Mouse (Mus musculus) MEL (cell line): ENCODE data around the gene Spryd7. TPM values are rescaled to one million over a fixed set of nuclear protein-coding genes. Genes with fewer than 3 reads are reported as not detected.
"Not testable (repeated sequence)": the region's sequence is repeated elsewhere in the genome, so short reads cannot be mapped to it uniquely, and the experiment has no call there.

Source experiments
- DNase-seq: peaks from one replicate; pipeline ENCODE4 v3.0.0; 2011; ENCODE audit warnings: low read depth, low spot score
- H3K27ac ChIP-seq: 2 replicates; pipeline ENCODE4 v1.5.1; 2012; ENCODE audit warnings: low read depth, mild to moderate bottlenecking, control low read depth, low read length, moderate library complexity; ENCODE audit not compliant: control insufficient read depth
- H3K27me3 ChIP-seq, 2 experiments: fragments of 150-350 bp in 1 of 2; sonication (generic) in 1 of 2; 2 replicates each; pipeline ENCODE4 v1.6.1; 2012; ENCODE audit warnings: low read length in 2 of 2, mild to moderate bottlenecking in 2 of 2, improper control_type of control experiment in 1 of 2, moderate library complexity in 1 of 2; ENCODE audit not compliant: insufficient read depth in 2 of 2, control insufficient read depth in 1 of 2
- H3K36me3 ChIP-seq, 2 experiments: 2 replicates each; pipeline ENCODE4 v1.6.1; 2012 to 2014; ENCODE audit warnings: low read length in 2 of 2, improper control_type of control experiment in 1 of 2, inconsistent platforms in 1 of 2, mild to moderate bottlenecking in 1 of 2; ENCODE audit not compliant: insufficient read depth in 2 of 2, control insufficient read depth in 1 of 2
- H3K4me1 ChIP-seq, 2 experiments: fragments of 150-350 bp in 1 of 2; sonication (generic) in 1 of 2; 2 replicates each; pipeline ENCODE4 v1.6.1; 2012; ENCODE audit warnings: low read length in 2 of 2, improper control_type of control experiment in 1 of 2, mild to moderate bottlenecking in 1 of 2; ENCODE audit not compliant: insufficient read depth in 2 of 2, control insufficient read depth in 1 of 2
- H3K4me3 ChIP-seq, 2 experiments: fragments of 150-350 bp in 1 of 2; sonication (generic) in 1 of 2; 2 replicates each; pipeline ENCODE4 v1.5.1; 2012; ENCODE audit warnings: low read depth in 2 of 2, low read length in 2 of 2, mild to moderate bottlenecking in 2 of 2, moderate library complexity in 2 of 2, control low read depth in 1 of 2, improper control_type of control experiment in 1 of 2; ENCODE audit not compliant: control insufficient read depth in 1 of 2, insufficient read depth in 1 of 2
- H3K79me2 ChIP-seq: 2 replicates; pipeline ENCODE4 v1.6.1; 2012; ENCODE audit warnings: mild to moderate bottlenecking, low read length, moderate library complexity; ENCODE audit not compliant: control insufficient read depth, poor library complexity, insufficient read depth
- H3K9ac ChIP-seq: 2 replicates; pipeline ENCODE4 v1.6.1; 2012; ENCODE audit warnings: low read depth, mild to moderate bottlenecking, control low read depth, low read length, moderate library complexity; ENCODE audit not compliant: control insufficient read depth, poor library complexity, severe bottlenecking
- H3K9me3 ChIP-seq: fragments of 150-350 bp; sonication (generic); replicated peaks from 2 replicates; pipeline ENCODE4 v1.6.1; 2012; ENCODE audit warnings: mild to moderate bottlenecking, low read length, improper control_type of control experiment, moderate library complexity; ENCODE audit not compliant: insufficient read depth
- CTCF ChIP-seq, 3 experiments: IDR thresholded peaks in 2 of 3; conservative IDR thresholded peaks in 1 of 3; 2 replicates each; pipeline ENCODE4 v1.5.1; 2011 to 2012; ENCODE audit warnings: low read length in 3 of 3, low read depth in 2 of 3, mild to moderate bottlenecking in 2 of 3, improper control_type of control experiment in 1 of 3, inconsistent platforms in 1 of 3, mixed read lengths in 1 of 3, moderate library complexity in 1 of 3; ENCODE audit not compliant: control insufficient read depth in 1 of 3, insufficient read depth in 1 of 3, poor library complexity in 1 of 3, severe bottlenecking in 1 of 3
- EP300 ChIP-seq, 2 experiments: IDR thresholded peaks; 2 replicates each; pipeline ENCODE4 v1.6.1; 2011; ENCODE audit warnings: improper control_type of control experiment in 2 of 2, low read length in 2 of 2, low read depth in 1 of 2, mild to moderate bottlenecking in 1 of 2
- ETS1 ChIP-seq: IDR thresholded peaks from 2 replicates; pipeline ENCODE4 v1.6.1; 2012; ENCODE audit warnings: low read depth, mild to moderate bottlenecking, inconsistent platforms, low read length, improper control_type of control experiment, moderate library complexity
- MEF2A ChIP-seq: IDR thresholded peaks from 2 replicates; pipeline ENCODE4 v1.6.1; 2014; ENCODE audit warnings: low read depth, mild to moderate bottlenecking, inconsistent platforms, low read length, improper control_type of control experiment; ENCODE audit not compliant: poor library complexity, insufficient replicate concordance, severe bottlenecking; ENCODE audit errors: extremely low read depth
- MYB ChIP-seq: IDR thresholded peaks from 2 replicates; pipeline ENCODE4 v1.6.1; 2011; ENCODE audit warnings: mild to moderate bottlenecking, low read depth, low read length, improper control_type of control experiment
- RAD21 ChIP-seq: IDR thresholded peaks from 2 replicates; pipeline ENCODE4 v1.6.1; 2011; ENCODE audit warnings: mild to moderate bottlenecking, low read depth, low read length, improper control_type of control experiment
- SIN3A ChIP-seq: IDR thresholded peaks from 2 replicates; pipeline ENCODE4 v1.6.1; 2012; ENCODE audit warnings: low read length, improper control_type of control experiment, inconsistent platforms
- TBP ChIP-seq: IDR thresholded peaks from 2 replicates; pipeline ENCODE4 v1.8.0; 2011; ENCODE audit warnings: low read depth, low read length, improper control_type of control experiment
- TCF12 ChIP-seq: IDR thresholded peaks from 2 replicates; pipeline ENCODE4 v1.6.1; 2014; ENCODE audit warnings: low read depth, mild to moderate bottlenecking, inconsistent platforms, low read length, improper control_type of control experiment, moderate library complexity
- USF1 ChIP-seq: IDR thresholded peaks from 2 replicates; pipeline ENCODE4 v1.6.1; 2014; ENCODE audit warnings: low read depth, mild to moderate bottlenecking, inconsistent platforms, low read length, improper control_type of control experiment, moderate library complexity
- USF2 ChIP-seq, 2 experiments: IDR thresholded peaks; 2 replicates each; pipeline ENCODE4 v1.6.1; 2011 to 2012; ENCODE audit warnings: improper control_type of control experiment in 2 of 2, low read length in 2 of 2, borderline replicate concordance in 1 of 2, inconsistent platforms in 1 of 2, low read depth in 1 of 2, mild to moderate bottlenecking in 1 of 2; ENCODE audit not compliant: insufficient read depth in 1 of 2
- ZNF384 ChIP-seq: IDR thresholded peaks from 2 replicates; pipeline ENCODE4 v1.6.1; 2012; ENCODE audit warnings: low read depth, mild to moderate bottlenecking, inconsistent platforms, low read length, improper control_type of control experiment
- polyA plus RNA-seq, 2 experiments: library from polyadenylated mRNA; stranded (reverse) in 1 of 2; unstranded in 1 of 2; fragments of >175 nt in 1 of 2; fragments of >200 nt in 1 of 2; gene quantifications; 2 replicates each; pipeline versions ENCODE4 v1.2.1 to v1.2.4; 2012; ENCODE audit warnings: low replicate concordance in 2 of 2, low read depth in 1 of 2; ENCODE audit not compliant: insufficient read length in 2 of 2, insufficient read depth in 1 of 2, missing spikeins in 1 of 2
- total RNA-seq: library from RNA; depleted of rRNA; stranded (reverse); fragments of 300-350 nt; gene quantifications from 2 replicates; pipeline ENCODE4 v1.2.3, GENCODE M21; 2012

Gene Spryd7
- total and polyA plus RNA-seq, 3 experiments, result 14.3 to 16.4 TPM; not detected in 1

- Histone ChIP-seq H3K27me3 (peaks cover 0 to 2% of the 10 kb centered on the region in 2 experiments; a peak in 1 of 4 replicates), H3K27ac (no peak overlapping the region), H3K36me3 (no peaks in the 10 kb centered on the region), H3K4me3 (no peak overlapping the region), H3K9me3 (no peaks in the 10 kb centered on the region), H3K9ac (no peak overlapping the region), H3K79me2 (no peaks in the 10 kb centered on the region), H3K4me1 (no peaks in the 10 kb centered on the region)
- TF ChIP-seq SIN3A (no peak), USF2 (IDR thresholded peaks at IDR 0.05; ENCODE audit: borderline replicate concordance in 1 of 2, insufficient read depth in 1 of 2, low read depth in 1 of 2, low read length in 2 of 2) (no peak), TCF12 (no peak), MYB (no peak), TBP (no peak), CTCF (IDR thresholded peaks at IDR 0.05 in 2 of 3, conservative IDR thresholded peaks at IDR 0.05 in 1 of 3; ENCODE audit: control insufficient read depth in 1 of 3, insufficient read depth in 1 of 3, low read depth in 2 of 3, low read length in 3 of 3, poor library complexity in 1 of 3, severe bottlenecking in 1 of 3) (no peak), MEF2A (no peak)
- no peak for DNase-seq
Observed at GRCm38 (mm10) chr14:61569344-61569743, 12.7 kb upstream of the Spryd7 start.

- H3K4me3 ChIP-seq, H3K4me1 ChIP-seq, H3K36me3 ChIP-seq, H3K79me2 ChIP-seq, H3K27ac ChIP-seq, H3K9ac ChIP-seq, H3K9me3 ChIP-seq, DNase-seq, H3K27me3 ChIP-seq: not testable (repeated sequence)
- peak; percentile 77 for TF ChIP-seq TBP
Observed at GRCm38 (mm10) chr14:61566211-61566610, 9.5 kb upstream of the Spryd7 start.

- H3K9ac ChIP-seq, result no peak overlapping the region
- TF ChIP-seq USF1 (no peak), ETS1 (no peak), EP300 (IDR thresholded peaks at IDR 0.05; ENCODE audit: low read depth in 1 of 2, low read length in 2 of 2) (no peak), MYB (no peak), RAD21 (no peak), ZNF384 (no peak)
- no peaks in the 10 kb centered on the region for H3K9me3 ChIP-seq
- DNase-seq, result no peak
- H3K79me2 ChIP-seq, result peaks cover 6% of the 10 kb centered on the region
- H3K27me3 ChIP-seq, result peaks cover 0 to 1% of the 10 kb centered on the region in 2 experiments; a peak in 1 of 4 replicates
- H3K36me3 ChIP-seq, result peaks cover 0 to 7% of the 10 kb centered on the region in 2 experiments; a peak in 2 of 4 replicates
- H3K4me3 ChIP-seq, result no peak overlapping the region
- H3K27ac ChIP-seq, result no peak overlapping the region
- H3K4me1 ChIP-seq, result peaks cover 4 to 9% of the 10 kb centered on the region in 2 experiments; a peak in 2 of 4 replicates
Observed at GRCm38 (mm10) chr14:61559856-61560255, 3.2 kb upstream of the Spryd7 start.
